Mouse (Mus musculus): Measurements from ENCODE around the gene 4933430I17Rik. TPM values are rescaled to one million over a fixed set of nuclear protein-coding genes. Genes with fewer than 3 reads are reported as not detected.
"Not testable (repeated sequence)": the region's sequence is repeated elsewhere in the genome, so short reads cannot be mapped to it uniquely, and the experiment has no call there.

The 4933430I17Rik gene
- polyA plus RNA-seq (2015; fragmentation: Nextera tagmentation; extraction: Ambion mirVana): 0.06 and 0.15 TPM in 2 replicates

DNA sequence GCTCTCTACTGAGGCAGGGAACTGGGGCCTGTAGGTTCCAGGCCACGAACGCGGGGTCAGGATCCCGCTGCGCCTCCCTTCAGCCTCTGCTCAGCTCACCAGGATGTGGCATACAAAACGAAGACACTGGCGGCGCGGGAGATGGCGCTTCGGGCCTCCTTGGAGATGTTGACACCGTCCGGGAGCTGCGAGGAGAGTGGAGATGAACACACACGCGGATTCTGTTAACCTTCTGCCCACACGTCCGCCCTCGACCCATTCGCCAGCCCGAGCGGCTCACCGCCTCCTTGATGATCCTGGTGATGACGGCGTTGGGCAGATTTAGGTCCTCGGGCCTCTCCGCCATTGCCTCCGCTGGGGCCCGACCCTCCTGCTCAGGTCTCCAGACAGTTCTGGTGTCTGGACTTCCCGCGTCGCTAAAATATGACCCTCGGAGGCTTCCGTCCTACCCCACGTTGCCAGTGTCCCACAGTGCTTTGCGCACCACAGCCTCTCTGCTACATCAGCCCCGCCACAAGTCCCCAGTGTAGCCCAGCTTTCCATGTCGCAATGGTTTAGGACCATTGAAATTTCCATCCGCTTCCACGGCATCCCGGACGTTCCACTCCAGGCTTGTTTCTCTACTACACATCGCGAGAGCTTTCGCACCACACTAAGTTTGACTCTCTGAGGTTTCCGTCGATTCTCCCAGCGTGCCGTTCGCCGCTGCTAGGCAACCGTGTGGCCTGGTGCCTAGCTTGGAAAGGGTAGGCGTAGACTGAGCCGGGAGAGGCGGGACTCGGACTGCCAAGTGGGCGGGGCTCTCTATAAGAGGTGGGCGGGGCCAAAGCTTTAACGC is at the start of gene 4933430I17Rik, which contains the start of gene Pole3:
Gene 4933430I17Rik (plus strand): TSS at position 719 of the 838 bp plus-strand sequence.
Gene Pole3 (minus strand): TSS at position 418 of the 838 bp plus-strand sequence.
- peak within 1 kb of the TSS; percentile 87 for H3K9ac ChIP-seq
- peaks cover 26% of the 10 kb centered on the region for H3K36me3 ChIP-seq (replicated peaks)
- under 1% methylated on average over 59 of the region's 59 CpGs for WGBS (ENCODE audit: insufficient replicate concordance)
- H3K27ac ChIP-seq (replicated peaks): peak within 1 kb of the TSS; percentile 88
- peak; percentile 97 for ATAC-seq (ENCODE audit: insufficient read depth)
- peaks cover 45% of the 10 kb centered on the region for H3K4me1 ChIP-seq (replicated peaks)
- H3K4me2 ChIP-seq: peak within 1 kb of the TSS; percentile 88
- H3K4me3 ChIP-seq (replicated peaks): peak within 1 kb of the TSS; percentile 76
- H3K9me3 ChIP-seq (replicated peaks): no peaks in the 10 kb centered on the region
- H3K27me3 ChIP-seq: no peaks in the 10 kb centered on the region

DNA sequence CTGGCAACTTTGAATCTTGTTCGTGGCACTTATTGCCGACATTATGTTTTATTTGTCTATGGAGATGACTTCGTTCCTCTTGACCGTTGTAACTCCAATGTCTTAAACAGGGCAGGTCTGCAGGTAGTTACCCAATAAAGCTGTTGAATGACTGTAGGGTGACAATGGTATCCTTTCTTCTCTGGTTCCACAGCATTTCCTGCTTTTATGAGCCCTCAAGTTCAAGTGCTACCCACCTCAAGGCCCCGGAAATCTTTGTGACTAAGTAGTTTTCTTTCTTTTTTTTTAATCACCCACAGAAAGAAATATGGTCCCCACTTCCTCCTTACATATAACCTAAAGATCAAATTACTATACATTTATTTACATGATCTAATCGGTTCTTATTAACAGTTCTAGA is 49.4 kb upstream of the 4933430I17Rik start:
- Histone ChIP-seq H3K4me3 (replicated peaks) (no peak overlapping the region), H3K4me2 (no peak overlapping the region), H3K4me1 (replicated peaks) (peaks cover 21% of the 10 kb centered on the region), H3K36me3 (replicated peaks) (no peaks in the 10 kb centered on the region), H3K27ac (replicated peaks) (no peak overlapping the region), H3K27me3 (peaks cover 45% of the 10 kb centered on the region), H3K9ac (no peak overlapping the region), H3K9me3 (replicated peaks) (no peaks in the 10 kb centered on the region)
- whole genome bisulfite sequencing (ENCODE audit: insufficient replicate concordance): 73% methylated on average over 6 of the region's 6 CpGs
- ATAC-seq (ENCODE audit: insufficient read depth): no peak

- 61% methylated on average over 6 of the region's 6 CpGs for WGBS (ENCODE audit: insufficient replicate concordance)
- H3K27me3 ChIP-seq: peaks cover 64% of the 10 kb centered on the region
- H3K4me3 ChIP-seq (replicated peaks): no peak overlapping the region
- no peak overlapping the region for H3K4me2 ChIP-seq
- no peak for ATAC-seq (ENCODE audit: insufficient read depth)
- H3K9me3 ChIP-seq (replicated peaks): no peaks in the 10 kb centered on the region
- no peak overlapping the region for H3K27ac ChIP-seq (replicated peaks)
- peaks cover 20% of the 10 kb centered on the region for H3K4me1 ChIP-seq (replicated peaks)
- H3K36me3 ChIP-seq (replicated peaks): no peaks in the 10 kb centered on the region
- no peak overlapping the region for H3K9ac ChIP-seq
These were observed 47.5 kb upstream of the 4933430I17Rik start for GRCm38 (mm10) chr4:62477542-62478244.

- peaks cover 65% of the 10 kb centered on the region for H3K27me3 ChIP-seq
- not testable (repeated sequence) for H3K9me3 ChIP-seq (replicated peaks); ATAC-seq (ENCODE audit: insufficient read depth); H3K9ac ChIP-seq; H3K36me3 ChIP-seq (replicated peaks); H3K27ac ChIP-seq (replicated peaks)
- peak overlapping the region; percentile 53 for H3K4me3 ChIP-seq (replicated peaks)
- WGBS (ENCODE audit: insufficient replicate concordance): 12% methylated on average over 11 of the region's 11 CpGs
- H3K4me2 ChIP-seq: peak overlapping the region; percentile 76
- H3K4me1 ChIP-seq (replicated peaks): peaks cover 16% of the 10 kb centered on the region
These were observed 45.6 kb upstream of the 4933430I17Rik start for GRCm38 (mm10) chr4:62479593-62479936.

DNA sequence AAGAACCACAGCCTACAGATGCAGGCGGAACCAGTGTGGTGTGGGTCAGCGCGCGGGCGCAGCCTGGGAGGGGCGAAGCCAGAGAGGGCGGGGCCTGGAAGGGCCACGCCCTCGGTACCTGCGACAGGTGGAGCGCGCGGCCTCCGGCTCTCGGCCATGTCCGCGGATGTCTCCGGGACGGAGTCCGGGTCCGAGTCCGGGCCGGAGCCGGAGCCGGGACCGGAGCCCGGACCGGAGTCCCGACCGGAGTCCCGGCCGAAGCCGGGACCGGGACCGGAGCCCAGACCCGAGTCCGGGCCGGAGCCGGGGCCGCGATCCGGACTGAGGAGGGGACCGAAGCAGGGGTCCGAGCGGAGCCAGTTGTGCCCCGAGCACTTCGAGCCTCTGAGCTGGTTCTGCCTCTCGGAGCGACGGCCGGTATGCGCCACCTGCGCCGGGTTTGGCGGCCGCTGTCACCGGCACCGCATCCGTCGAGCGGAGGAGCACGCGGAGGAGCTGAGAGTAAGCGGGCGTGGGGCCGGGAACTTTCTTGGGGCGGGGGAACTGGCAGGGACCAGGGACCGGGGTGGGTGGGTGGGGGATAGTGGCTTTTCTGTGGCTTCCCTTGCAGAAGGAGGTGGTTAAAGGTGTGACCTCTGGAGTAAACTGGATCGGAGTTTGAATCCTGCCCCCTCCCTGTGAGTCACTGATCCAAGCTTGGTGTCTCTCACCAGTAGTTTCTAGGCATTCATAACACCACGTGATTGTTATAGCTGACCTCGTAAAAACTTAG is 45.0 kb upstream of the 4933430I17Rik start, which contains the start of gene Bspry:
Gene Bspry (plus strand): TSS at position 117 of the 772 bp plus-strand sequence.
- 1% methylated on average over 71 of the region's 71 CpGs for WGBS (ENCODE audit: insufficient replicate concordance)
- Histone ChIP-seq H3K9me3 (replicated peaks) (no peaks in the 10 kb centered on the region), H3K27ac (replicated peaks) (no peak within 1 kb of the TSS), H3K36me3 (replicated peaks) (no peaks in the 10 kb centered on the region), H3K4me1 (replicated peaks) (peaks cover 21% of the 10 kb centered on the region), H3K9ac (no peak within 1 kb of the TSS), H3K27me3 (peaks cover 65% of the 10 kb centered on the region), H3K4me2 (peak within 1 kb of the TSS; percentile 76), H3K4me3 (replicated peaks) (peak within 1 kb of the TSS; percentile 53)
- peak; percentile 65; the same call in 1 of the 2 replicates for ATAC-seq (ENCODE audit: insufficient read depth)

DNA sequence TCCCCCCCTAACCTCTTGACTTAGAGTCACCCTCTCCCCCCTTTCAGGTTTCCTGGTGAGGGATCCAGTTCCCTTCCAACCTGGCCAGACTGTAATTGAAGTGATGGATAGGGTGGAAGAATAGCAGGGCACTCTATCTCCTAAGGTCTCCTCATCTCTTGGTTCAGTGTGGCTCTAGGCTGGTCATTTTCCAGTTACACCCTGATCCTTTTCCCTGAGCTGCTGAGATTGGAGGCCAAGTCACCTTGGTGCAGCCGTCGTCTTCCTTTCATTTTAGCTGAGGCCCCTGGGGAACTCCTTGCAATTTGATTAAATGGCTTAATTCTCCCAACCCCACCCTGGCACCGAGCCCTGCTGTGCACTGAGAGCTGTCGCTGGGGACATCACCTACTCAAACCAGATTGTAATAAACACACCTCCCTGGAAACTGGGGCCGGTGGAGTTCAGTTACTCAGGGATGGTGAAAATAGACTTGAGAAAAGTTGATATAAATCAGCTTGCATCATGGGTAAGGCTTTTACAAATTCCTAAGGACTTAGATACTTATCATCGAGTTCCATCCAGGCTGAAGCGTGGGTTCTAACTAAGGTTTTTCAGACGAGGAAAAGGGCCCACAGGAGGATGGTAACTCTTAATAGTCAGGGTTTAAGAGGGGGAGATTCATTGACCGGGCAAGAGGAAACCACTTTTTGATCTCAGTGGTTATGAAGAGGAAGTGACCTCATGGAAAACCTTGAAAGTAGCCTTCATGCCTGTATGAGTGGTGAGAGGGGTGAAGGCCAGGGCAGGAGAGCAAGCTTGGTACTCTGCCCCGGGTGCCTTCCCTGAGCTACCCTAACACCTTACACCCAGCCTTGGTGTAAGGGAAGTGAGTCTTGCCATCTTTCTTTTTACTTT is 44.2 kb upstream of the 4933430I17Rik start:
- H3K27ac ChIP-seq (replicated peaks): no peak overlapping the region
- H3K9me3 ChIP-seq (replicated peaks): no peaks in the 10 kb centered on the region
- WGBS (ENCODE audit: insufficient replicate concordance): 22% methylated on average over 10 of the region's 10 CpGs
- H3K27me3 ChIP-seq: peaks cover 62% of the 10 kb centered on the region
- no peak overlapping the region for H3K4me3 ChIP-seq (replicated peaks)
- H3K9ac ChIP-seq: no peak overlapping the region
- no peak overlapping the region for H3K4me2 ChIP-seq
- no peaks in the 10 kb centered on the region for H3K36me3 ChIP-seq (replicated peaks)
- peaks cover 29% of the 10 kb centered on the region for H3K4me1 ChIP-seq (replicated peaks)
- no peak for ATAC-seq (ENCODE audit: insufficient read depth)

DNA sequence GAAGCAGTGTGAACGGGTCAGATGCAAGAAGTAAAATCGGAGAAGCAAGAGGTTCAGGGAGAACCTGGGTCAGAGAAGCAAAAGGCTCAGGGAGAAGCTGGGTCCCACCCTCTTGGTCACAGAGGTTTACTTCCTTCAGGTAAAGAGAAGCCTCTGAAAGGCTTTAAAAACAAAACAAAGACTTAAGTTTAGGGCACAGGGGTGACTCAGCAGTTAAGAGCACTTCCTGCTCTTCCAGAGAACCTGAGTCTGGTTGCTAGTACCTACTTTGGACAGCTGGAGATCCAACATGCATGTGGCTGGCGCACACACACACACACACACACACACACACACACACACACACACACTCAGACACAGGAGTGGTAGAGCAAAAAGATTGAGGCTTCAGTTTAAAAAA is 40.2 kb upstream of the 4933430I17Rik start:
- H3K27ac ChIP-seq (replicated peaks): peak overlapping the region; percentile 72; the same call in 1 of the 2 replicates
- H3K27me3 ChIP-seq: peaks cover 29% of the 10 kb centered on the region
- H3K36me3 ChIP-seq (replicated peaks): no peaks in the 10 kb centered on the region
- no peak overlapping the region for H3K4me3 ChIP-seq (replicated peaks)
- 46% methylated on average over 3 of the region's 3 CpGs for WGBS (ENCODE audit: insufficient replicate concordance)
- H3K9ac ChIP-seq: no peak overlapping the region
- no peak for ATAC-seq (ENCODE audit: insufficient read depth)
- no peak overlapping the region for H3K4me2 ChIP-seq
- no peaks in the 10 kb centered on the region for H3K9me3 ChIP-seq (replicated peaks)
- peaks cover 32% of the 10 kb centered on the region for H3K4me1 ChIP-seq (replicated peaks)

- WGBS (ENCODE audit: insufficient replicate concordance): 51% methylated on average over 8 of the region's 8 CpGs
- Histone ChIP-seq H3K4me3 (replicated peaks) (no peak overlapping the region), H3K9me3 (replicated peaks) (no peaks in the 10 kb centered on the region), H3K4me1 (replicated peaks) (peaks cover 25% of the 10 kb centered on the region), H3K36me3 (replicated peaks) (no peaks in the 10 kb centered on the region), H3K27ac (replicated peaks) (peak overlapping the region; percentile 72), H3K4me2 (peak overlapping the region; percentile 33), H3K9ac (peak overlapping the region; percentile 21; the same call in 1 of the 2 replicates), H3K27me3 (peaks cover 22% of the 10 kb centered on the region)
- ATAC-seq (ENCODE audit: insufficient read depth): peak; percentile 80
These were observed 39.6 kb upstream of the 4933430I17Rik start for GRCm38 (mm10) chr4:62485450-62486161.

DNA sequence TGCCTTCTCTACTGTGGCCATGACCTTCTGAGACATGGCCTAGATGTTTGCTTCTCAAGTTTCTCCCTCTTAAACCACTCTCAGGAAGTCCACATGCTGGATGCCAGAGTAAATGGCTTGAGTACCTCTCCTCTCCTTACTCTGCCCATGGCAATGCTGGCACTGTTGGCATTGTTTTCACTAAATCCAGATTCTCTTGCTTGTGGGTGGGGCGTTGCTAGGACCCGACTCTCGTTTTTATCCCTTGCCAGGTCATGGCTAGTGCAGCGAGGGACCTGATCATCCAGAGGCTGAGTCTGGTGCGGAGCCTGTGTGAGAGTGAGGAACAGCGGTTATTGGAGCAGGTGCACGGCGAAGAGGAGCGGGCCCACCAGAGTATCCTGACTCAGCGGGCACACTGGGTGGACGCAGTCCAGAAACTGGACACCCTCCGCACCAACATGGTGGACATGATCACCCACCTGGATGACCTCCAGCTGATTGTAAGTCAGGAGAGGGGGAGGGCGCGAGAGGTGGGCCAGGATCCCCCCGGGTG is 38.9 kb upstream of the 4933430I17Rik start:
- H3K9ac ChIP-seq: no peak overlapping the region
- H3K27ac ChIP-seq (replicated peaks): peak overlapping the region; percentile 48
- H3K27me3 ChIP-seq: peaks cover 16% of the 10 kb centered on the region
- peak overlapping the region; percentile 33 for H3K4me2 ChIP-seq
- H3K4me3 ChIP-seq (replicated peaks): no peak overlapping the region
- no peaks in the 10 kb centered on the region for H3K9me3 ChIP-seq (replicated peaks)
- H3K36me3 ChIP-seq (replicated peaks): no peaks in the 10 kb centered on the region
- peaks cover 24% of the 10 kb centered on the region for H3K4me1 ChIP-seq (replicated peaks)
- ATAC-seq (ENCODE audit: insufficient read depth): no peak
- WGBS (ENCODE audit: insufficient replicate concordance): 83% methylated on average over 15 of the region's 15 CpGs
